In genomic region chr4:55851027-55851426, GRCm38 (mm10) we compare ENCODE assay signal across 20 mouse cellular contexts.
"Had no signal": no experiment of that assay in that cellular context is flagged by ENCODE, and none has a peak within 500 bp of the region (broad histone marks: within the 10 kb centered on the region; RNA-seq: fewer than 3 reads in every experiment).

No protein-coding gene starts in this region.

- H3K4me2 ChIP-seq: liver, embryonic 12.5 days; lung, embryonic 15.5 days; midbrain, embryonic 12.5 days; neural tube, embryonic 13.5 days; neural tube, embryonic 15.5 days had no signal

- H3K9ac ChIP-seq: liver, embryonic 12.5 days; liver, embryonic 14.5 days; lung, embryonic 15.5 days; midbrain, embryonic 12.5 days; neural tube, embryonic 13.5 days; neural tube, embryonic 15.5 days had no signal

- ATAC-seq: liver, embryonic 12.5 days; midbrain, embryonic 16.5 days had no signal

- DNase-seq: lung, postnatal 14 days; lung, postnatal 4 days; midbrain, embryonic 14.5 days; retina, postnatal 1 day; right cerebral cortex, adult 18-20 months; right cerebral cortex, postnatal 25 days; right cerebral cortex, postnatal 4 days; spleen, adult 18-20 months; thymus, adult 18-20 months; thymus, postnatal 25 days; thymus, postnatal 4 days had no signal

- H3K27me3 ChIP-seq: liver, embryonic 12.5 days; lung, embryonic 15.5 days; midbrain, embryonic 12.5 days; neural tube, embryonic 13.5 days; neural tube, embryonic 15.5 days had no signal

- H3K27ac ChIP-seq: liver, embryonic 12.5 days; liver, embryonic 14.5 days; lung, embryonic 15.5 days; midbrain, embryonic 10.5 days; midbrain, embryonic 12.5 days; neural tube, embryonic 13.5 days; neural tube, embryonic 15.5 days had no signal

- H3K4me1 ChIP-seq: liver, embryonic 12.5 days; lung, embryonic 15.5 days; midbrain, embryonic 10.5 days; midbrain, embryonic 12.5 days; neural tube, embryonic 13.5 days; neural tube, embryonic 15.5 days had no signal

- H3K4me3 ChIP-seq: liver, embryonic 12.5 days; lung, embryonic 15.5 days; midbrain, embryonic 10.5 days; midbrain, embryonic 12.5 days; myocyte; neural tube, embryonic 13.5 days; neural tube, embryonic 15.5 days had no signal

- H3K36me3 ChIP-seq: liver, embryonic 12.5 days; lung, embryonic 15.5 days; midbrain, embryonic 10.5 days; midbrain, embryonic 12.5 days; neural tube, embryonic 13.5 days; neural tube, embryonic 15.5 days had no signal

- H3K9me3 ChIP-seq: liver, embryonic 12.5 days; lung, embryonic 15.5 days; midbrain, embryonic 10.5 days; midbrain, embryonic 12.5 days; neural tube, embryonic 13.5 days; neural tube, embryonic 15.5 days had no signal
